Mouse (Mus musculus): ENCODE measurements around the gene Gm6096. TPM values are rescaled to one million over a fixed set of nuclear protein-coding genes. Genes with fewer than 3 reads are reported as not detected.

Gene Gm6096
- polyA plus RNA-seq, 1 experiment from 2014 or later, result 0.88 TPM

DNA sequence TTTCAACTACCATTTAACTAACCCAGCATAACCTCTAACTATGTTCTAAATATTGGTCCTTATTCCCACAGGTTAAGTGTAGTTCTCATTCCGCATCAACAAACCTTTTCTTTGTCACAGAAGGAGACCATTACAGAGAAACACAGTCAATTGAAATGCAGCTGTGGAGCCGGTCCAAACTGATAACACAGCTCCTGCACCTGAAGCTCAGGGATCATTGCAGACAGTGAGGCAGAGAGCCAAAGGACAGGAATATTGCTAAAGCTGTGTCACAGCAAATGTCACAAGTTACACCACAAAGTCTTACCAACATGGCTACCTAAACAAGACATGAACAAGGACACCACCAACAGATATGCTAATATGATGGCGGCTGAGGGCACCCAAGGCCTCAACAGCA lies 25.2 kb downstream of the Gm6096 start:
- Histone ChIP-seq H3K9me3 (ENCODE audit: low read depth, low read length) (no peaks in the 10 kb centered on the region), H3K27ac (ENCODE audit: low read depth) (no peak overlapping the region), H3K4me3 (ENCODE audit: low read depth, low read length) (no peak overlapping the region), H3K4me1 (ENCODE audit: insufficient read depth) (no peaks in the 10 kb centered on the region), H3K4me2 (no peak overlapping the region), H3K9ac (no peak overlapping the region), H3K27me3 (ENCODE audit: insufficient read depth, low read length) (no peaks in the 10 kb centered on the region), H3K36me3 (ENCODE audit: insufficient read depth) (peaks cover 10% of the 10 kb centered on the region; the same call in 1 of the 2 replicates)
- DNase-seq, result no peak
- no peak for ATAC-seq (ENCODE audit: insufficient read depth)
- TF ChIP-seq CTCF (IDR thresholded peaks at IDR 0.05; ENCODE audit: low read depth), result no peak
- WGBS, result 93% methylated on average over 3 of the region's 3 CpGs

DNA sequence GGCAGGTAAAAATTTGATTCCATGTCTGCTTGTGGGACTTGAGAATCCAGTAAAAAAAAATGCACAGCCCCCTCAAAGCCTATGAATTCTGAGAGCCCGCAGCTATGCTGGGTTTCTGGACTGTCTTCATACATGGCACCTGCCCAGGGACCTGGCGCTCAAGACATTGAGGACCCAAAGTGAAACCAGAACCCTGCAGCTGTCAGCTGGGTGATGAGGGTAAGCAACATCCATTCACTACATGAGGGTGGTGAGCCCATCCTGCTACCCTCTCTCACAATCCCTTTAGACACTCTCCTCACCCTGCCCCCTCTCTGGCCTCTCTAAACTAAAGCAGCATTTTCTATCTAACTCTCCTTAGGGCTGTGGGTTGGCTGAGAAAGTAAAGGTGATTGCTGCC lies 26.8 kb downstream of the Gm6096 start:
- H3K4me2 ChIP-seq, result no peak overlapping the region
- no peak for TF ChIP-seq CTCF (IDR thresholded peaks at IDR 0.05; ENCODE audit: low read depth)
- H3K4me3 ChIP-seq (ENCODE audit: low read depth, low read length), result no peak overlapping the region
- H3K4me1 ChIP-seq (ENCODE audit: insufficient read depth), result no peaks in the 10 kb centered on the region
- H3K9ac ChIP-seq, result no peak overlapping the region
- no peak overlapping the region for H3K27ac ChIP-seq (ENCODE audit: low read depth)
- DNase-seq (no peak), ATAC-seq (ENCODE audit: insufficient read depth) (no peak)
- no peaks in the 10 kb centered on the region for H3K27me3 ChIP-seq (ENCODE audit: insufficient read depth, low read length)
- 97% methylated on average over 2 of the region's 2 CpGs for WGBS
- H3K9me3 ChIP-seq (ENCODE audit: low read depth, low read length), result no peaks in the 10 kb centered on the region
- H3K36me3 ChIP-seq (ENCODE audit: insufficient read depth), result peaks cover 11% of the 10 kb centered on the region; the same call in 1 of the 2 replicates

DNA sequence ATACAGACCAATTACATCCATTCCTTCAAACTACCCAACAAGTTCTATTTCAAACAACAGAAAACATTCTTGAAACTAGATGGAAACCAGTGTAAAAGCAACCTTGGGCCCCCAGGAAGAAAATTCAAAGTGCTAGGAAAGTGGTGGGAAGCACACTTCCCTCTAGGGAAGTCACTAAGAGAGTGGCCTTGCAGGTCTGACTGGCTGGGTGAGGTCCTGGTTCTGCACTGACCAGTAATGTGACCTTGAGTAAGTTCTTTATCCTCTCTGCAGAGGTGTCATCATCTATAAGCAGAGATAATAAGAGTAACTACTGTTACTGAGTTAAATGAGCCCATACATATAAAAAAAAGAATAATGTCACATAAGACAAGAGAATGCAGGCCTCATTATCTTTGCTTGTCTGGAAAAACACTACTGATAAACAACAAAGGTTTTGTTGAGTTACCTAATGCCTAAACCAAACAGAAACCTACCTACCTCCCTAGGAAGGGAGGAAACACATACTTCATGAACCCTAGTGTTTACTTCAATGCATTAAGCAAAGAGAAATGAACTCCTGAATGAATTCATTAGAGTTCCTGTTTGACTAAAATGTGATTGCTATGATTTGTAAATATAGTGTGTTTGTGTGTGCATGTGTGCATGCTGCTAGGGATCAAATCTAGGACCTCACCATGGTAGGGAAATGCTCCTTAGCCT lies 39.8 kb downstream of the Gm6096 start:
- ATAC-seq (ENCODE audit: insufficient read depth) (no peak), DNase-seq (no peak)
- peaks cover 2% of the 10 kb centered on the region for H3K36me3 ChIP-seq (ENCODE audit: insufficient read depth)
- no peak for TF ChIP-seq CTCF (IDR thresholded peaks at IDR 0.05; ENCODE audit: low read depth)
- H3K4me1 ChIP-seq (ENCODE audit: insufficient read depth), result no peaks in the 10 kb centered on the region
- H3K9me3 ChIP-seq (ENCODE audit: low read depth, low read length), result no peaks in the 10 kb centered on the region
- H3K27ac ChIP-seq (ENCODE audit: low read depth), result peak overlapping the region; percentile 44
- H3K4me3 ChIP-seq (ENCODE audit: low read depth, low read length), result no peak overlapping the region
- no peak overlapping the region for H3K4me2 ChIP-seq
- no peak overlapping the region for H3K9ac ChIP-seq
- H3K27me3 ChIP-seq (ENCODE audit: insufficient read depth, low read length), result no peaks in the 10 kb centered on the region

DNA sequence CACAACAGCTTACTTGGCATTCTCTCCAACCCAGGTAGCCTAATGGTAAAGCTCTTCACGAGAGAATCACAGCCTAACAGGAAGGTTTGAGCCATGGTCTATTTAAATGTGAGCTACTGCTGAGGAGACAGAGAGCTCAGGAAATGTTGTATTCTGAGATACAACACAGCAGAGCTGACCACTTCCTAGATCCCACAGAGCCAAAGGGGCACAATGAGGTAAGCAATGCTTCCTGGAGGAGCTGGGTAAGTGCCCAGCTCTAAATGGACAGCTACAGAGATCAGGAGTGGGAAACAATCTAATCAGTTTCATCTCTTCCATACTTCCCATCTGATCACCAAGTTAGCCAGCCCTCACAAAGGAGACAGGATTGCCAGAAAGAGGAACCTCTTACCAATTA lies 40.4 kb downstream of the Gm6096 start:
- H3K27ac ChIP-seq (ENCODE audit: low read depth), result peak overlapping the region; percentile 44

DNA sequence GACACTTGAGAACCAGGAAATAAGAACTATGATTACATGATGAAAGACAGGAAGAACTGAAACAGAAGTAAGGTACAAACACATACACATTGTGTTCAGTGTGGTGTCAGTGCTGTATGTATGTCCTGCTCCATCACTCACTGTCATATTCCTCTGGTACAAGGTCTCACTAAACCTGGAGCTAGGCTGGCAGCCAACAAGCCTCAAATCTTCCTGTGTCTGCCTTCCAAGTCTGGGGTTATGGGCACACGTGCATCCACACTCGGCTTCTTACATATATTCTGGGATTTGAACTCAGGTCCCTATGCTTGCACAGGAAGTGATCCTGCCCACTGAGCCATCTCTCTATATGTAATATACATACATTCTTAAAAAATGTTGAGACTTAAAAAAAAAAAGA lies 41.8 kb downstream of the Gm6096 start:
- TF ChIP-seq CTCF (IDR thresholded peaks at IDR 0.05; ENCODE audit: low read depth), result no peak
- WGBS, result 70% methylated on average over 2 of the region's 2 CpGs
- ATAC-seq (ENCODE audit: insufficient read depth) (no peak), DNase-seq (peak; percentile 32)
- H3K9me3 ChIP-seq (ENCODE audit: low read depth, low read length), result no peaks in the 10 kb centered on the region
- H3K27ac ChIP-seq (ENCODE audit: low read depth), result no peak overlapping the region
- H3K27me3 ChIP-seq (ENCODE audit: insufficient read depth, low read length), result no peaks in the 10 kb centered on the region
- no peaks in the 10 kb centered on the region for H3K36me3 ChIP-seq (ENCODE audit: insufficient read depth)
- H3K4me3 ChIP-seq (ENCODE audit: low read depth, low read length), result no peak overlapping the region
- no peak overlapping the region for H3K4me2 ChIP-seq
- H3K4me1 ChIP-seq (ENCODE audit: insufficient read depth), result no peaks in the 10 kb centered on the region
- H3K9ac ChIP-seq, result no peak overlapping the region

More for the DNA sequence above, 40.4 kb downstream of the Gm6096 start:
- H3K36me3 ChIP-seq (ENCODE audit: insufficient read depth), result no peaks in the 10 kb centered on the region
- 62% methylated on average over 1 of the region's 1 CpGs for WGBS
- no peak overlapping the region for H3K4me2 ChIP-seq
- H3K9ac ChIP-seq, result no peak overlapping the region
- no peaks in the 10 kb centered on the region for H3K4me1 ChIP-seq (ENCODE audit: insufficient read depth)
- no peaks in the 10 kb centered on the region for H3K9me3 ChIP-seq (ENCODE audit: low read depth, low read length)
- no peak for ATAC-seq (ENCODE audit: insufficient read depth)
- no peaks in the 10 kb centered on the region for H3K27me3 ChIP-seq (ENCODE audit: insufficient read depth, low read length)
- H3K4me3 ChIP-seq (ENCODE audit: low read depth, low read length), result no peak overlapping the region
- DNase-seq, result peak; percentile 37
- no peak for TF ChIP-seq CTCF (IDR thresholded peaks at IDR 0.05; ENCODE audit: low read depth)

DNA sequence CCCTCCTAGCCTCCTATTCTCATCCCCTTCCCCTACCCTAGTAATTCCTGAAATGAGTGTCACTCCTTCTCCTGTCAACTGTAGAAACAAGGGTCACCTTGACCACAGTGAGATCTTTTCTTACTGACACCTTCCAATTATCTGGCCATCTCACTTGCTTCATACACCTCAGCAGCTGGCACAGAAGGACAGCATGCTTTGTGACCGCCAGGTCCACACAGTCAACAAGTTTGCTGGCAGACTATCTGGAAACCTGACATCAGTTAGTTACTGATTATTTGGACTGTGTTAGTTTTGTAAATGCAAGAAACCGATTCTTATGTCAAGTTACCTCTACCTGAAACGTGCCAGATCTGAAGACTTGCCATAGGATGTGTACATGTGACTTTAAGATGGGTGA lies 45.3 kb downstream of the Gm6096 start:
- no peak for TF ChIP-seq CTCF (IDR thresholded peaks at IDR 0.05; ENCODE audit: low read depth)

DNA sequence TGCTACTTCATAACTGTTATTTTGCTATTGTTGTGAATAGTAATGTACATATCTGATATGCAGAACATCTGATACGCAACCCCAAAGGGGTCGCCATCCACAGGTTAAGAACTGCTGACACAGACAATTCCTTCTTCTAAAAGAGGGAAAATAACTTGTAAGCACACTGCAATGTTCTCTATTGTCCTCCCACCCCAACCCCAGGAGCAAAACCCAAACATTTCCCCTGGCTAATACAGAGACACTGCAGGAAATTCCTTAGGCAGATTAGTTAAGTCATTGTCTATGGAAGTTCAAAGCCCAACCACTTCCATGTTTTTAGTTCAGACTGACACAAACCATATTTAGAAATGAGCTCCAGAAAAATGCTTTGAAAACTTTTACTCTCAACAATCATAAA lies 48.0 kb downstream of the Gm6096 start:
- 89% methylated on average over 2 of the region's 2 CpGs for WGBS
- Histone ChIP-seq H3K27me3 (ENCODE audit: insufficient read depth, low read length) (no peaks in the 10 kb centered on the region), H3K9me3 (ENCODE audit: low read depth, low read length) (no peaks in the 10 kb centered on the region), H3K4me3 (ENCODE audit: low read depth, low read length) (no peak overlapping the region), H3K4me1 (ENCODE audit: insufficient read depth) (no peaks in the 10 kb centered on the region; the same call in 1 of the 2 replicates), H3K36me3 (ENCODE audit: insufficient read depth) (peaks cover 4% of the 10 kb centered on the region; the same call in 1 of the 2 replicates), H3K4me2 (no peak overlapping the region), H3K9ac (no peak overlapping the region), H3K27ac (ENCODE audit: low read depth) (0 out of 2 replicates have a peak overlapping the region, but pooled peaks have one; percentile 54)
- TF ChIP-seq CTCF (IDR thresholded peaks at IDR 0.05; ENCODE audit: low read depth), result no peak
- peak; percentile 52 for DNase-seq
- ATAC-seq (ENCODE audit: insufficient read depth), result no peak

More for the DNA sequence above, 45.3 kb downstream of the Gm6096 start:
- Histone ChIP-seq H3K27ac (ENCODE audit: low read depth) (no peak overlapping the region), H3K4me2 (no peak overlapping the region), H3K9me3 (ENCODE audit: low read depth, low read length) (no peaks in the 10 kb centered on the region), H3K4me3 (ENCODE audit: low read depth, low read length) (no peak overlapping the region), H3K36me3 (ENCODE audit: insufficient read depth) (no peaks in the 10 kb centered on the region), H3K4me1 (ENCODE audit: insufficient read depth) (no peaks in the 10 kb centered on the region; the same call in 1 of the 2 replicates), H3K27me3 (ENCODE audit: insufficient read depth, low read length) (no peaks in the 10 kb centered on the region), H3K9ac (no peak overlapping the region)
- no peak for ATAC-seq (ENCODE audit: insufficient read depth)
- 90% methylated on average over 3 of the region's 3 CpGs for WGBS
- no peak for DNase-seq

Other genes starting within 250 kb of the Gm6096 start
- not detected in 2 replicates for gene Scgb2b27, start 237.1 kb upstream of the Gm6096 start, polyA plus RNA-seq (2014; fragmentation: Nextera tagmentation; extraction: Ambion mirVana)
- not detected in 2 replicates for gene Scgb1b27, start 229.6 kb upstream of the Gm6096 start, polyA plus RNA-seq (2014; fragmentation: Nextera tagmentation; extraction: Ambion mirVana)
- gene Scgb1b30, start 155.6 kb upstream of the Gm6096 start, polyA plus RNA-seq (2014; fragmentation: Nextera tagmentation; extraction: Ambion mirVana), result not detected in 2 replicates
- gene Wtip, start 117.8 kb upstream of the Gm6096 start, polyA plus RNA-seq (2014; fragmentation: Nextera tagmentation; extraction: Ambion mirVana), result 7.1 and 10.1 TPM in 2 replicates
- gene Uba2, start 81.4 kb upstream of the Gm6096 start, polyA plus RNA-seq (2014; fragmentation: Nextera tagmentation; extraction: Ambion mirVana), result 229 and 231 TPM in 2 replicates
- 53.7 and 54.1 TPM in 2 replicates for gene Pdcd2l, start 54.4 kb upstream of the Gm6096 start, polyA plus RNA-seq (2014; fragmentation: Nextera tagmentation; extraction: Ambion mirVana)
- gene Gpi1, start 20.7 kb upstream of the Gm6096 start, polyA plus RNA-seq (2014; fragmentation: Nextera tagmentation; extraction: Ambion mirVana), result 260 and 268 TPM in 2 replicates
- gene 4931406P16Rik, start 62.5 kb downstream of the Gm6096 start, polyA plus RNA-seq (2014; fragmentation: Nextera tagmentation; extraction: Ambion mirVana), result 54.7 and 59.2 TPM in 2 replicates
- gene Lsm14a, start 142.3 kb downstream of the Gm6096 start, polyA plus RNA-seq (2014; fragmentation: Nextera tagmentation; extraction: Ambion mirVana), result 58.2 and 58.7 TPM in 2 replicates